Mouse (Mus musculus) G1E (cell line): ENCODE measurements around the gene Rap1gds1.

Experiments used
- CTCF ChIP-seq: IDR thresholded peaks from 2 replicates; pipeline ENCODE4 v1.5.1; 2012; ENCODE audit warnings: low read depth, low read length, inconsistent platforms, mixed read lengths
- GATA1 ChIP-seq: IDR thresholded peaks from 2 replicates; pipeline ENCODE4 v1.6.1; 2012; ENCODE audit warnings: borderline replicate concordance, low read length, inconsistent platforms, mixed read lengths
- TAL1 ChIP-seq: conservative IDR thresholded peaks from 2 replicates; pipeline ENCODE4 v1.6.1; 2012; ENCODE audit warnings: low read depth, low read length, inconsistent platforms, mixed read lengths

GRCm38 (mm10) chr3:139116733-139117337, 41.8 kb upstream of the Rap1gds1 start:
- no peak for TF ChIP-seq CTCF
- TF ChIP-seq TAL1, result no peak
- TF ChIP-seq GATA1, result no peak
